Mouse (Mus musculus) left cerebral cortex, postnatal 25 days (tissue): ENCODE results near the gene 9230112D13Rik. TPM values are rescaled to one million over a fixed set of nuclear protein-coding genes. Genes with fewer than 3 reads are reported as not detected.

Experiments used
- DNase-seq, 2 experiments: peaks; one replicate each; pipeline ENCODE4 v3.0.0; 2022; ENCODE audit warnings: low spot score in 2 of 2, mixed read lengths in 1 of 2
- intact Hi-C: fragments of 180-260 bp; cut with DNase I; formaldehyde crosslinking; loops from one replicate; pipeline ENCODE4 v1.15.1; 2025
- total RNA-seq, 2 experiments: library from RNA; stranded (reverse); gene quantifications; 2 replicates each; pipeline ENCODE4 v1.2.3; 2021

9230112D13Rik gene
- total RNA-seq, 2 experiments from 2014 or later: not detected

GRCm38 (mm10) chr14:34502475-34503324, 19.9 kb downstream of the 9230112D13Rik start:
- intact Hi-C loops: loop anchor here (1.0 to 2.0 kb wide), 2 partner anchors 47 to 192 kb away; partner anchors contain the start of genes Glud1 and Shld2
- peak; percentile 87 to 91 for DNase-seq

GRCm38 (mm10) chr14:34501804-34502474, 20.7 kb downstream of the 9230112D13Rik start:
- peak; percentile 42 to 54 for DNase-seq
- intact Hi-C loops: loop anchor here (1.0 to 2.0 kb wide), 2 partner anchors 47 to 191 kb away; partner anchors contain the start of genes Glud1 and Shld2

- no peak for DNase-seq
- intact Hi-C loops: no loop called here
Measured at GRCm38 (mm10) chr14:34501447-34501803, 21.2 kb downstream of the 9230112D13Rik start.

GRCm38 (mm10) chr14:34500309-34500708, 22.3 kb downstream of the 9230112D13Rik start:
- no peak for DNase-seq
- intact Hi-C loops: no loop called here

GRCm38 (mm10) chr14:34499664-34500063, 22.9 kb downstream of the 9230112D13Rik start:
- no peak for DNase-seq
- intact Hi-C loops: no loop called here

- intact Hi-C loops: no loop called here
- no peak for DNase-seq
Measured at GRCm38 (mm10) chr14:34497346-34497745, 25.3 kb downstream of the 9230112D13Rik start.

GRCm38 (mm10) chr14:34493682-34494081, 28.9 kb downstream of the 9230112D13Rik start:
- intact Hi-C loops: no loop called here
- DNase-seq: no peak

GRCm38 (mm10) chr14:34492688-34493087, 29.9 kb downstream of the 9230112D13Rik start:
- intact Hi-C loops: no loop called here
- no peak for DNase-seq

GRCm38 (mm10) chr14:34490965-34491364, 31.6 kb downstream of the 9230112D13Rik start:
- intact Hi-C loops: no loop called here
- DNase-seq: no peak

GRCm38 (mm10) chr14:34489928-34490327, 32.7 kb downstream of the 9230112D13Rik start:
- no peak for DNase-seq
- intact Hi-C loops: no loop called here

GRCm38 (mm10) chr14:34486169-34486568, 36.4 kb downstream of the 9230112D13Rik start:
- intact Hi-C loops: no loop called here
- DNase-seq: no peak

- no peak for DNase-seq
- intact Hi-C loops: no loop called here
Measured at GRCm38 (mm10) chr14:34483469-34484341, 38.9 kb downstream of the 9230112D13Rik start.

- DNase-seq: no peak
- intact Hi-C loops: no loop called here
Measured at GRCm38 (mm10) chr14:34471591-34471990, 51.0 kb downstream of the 9230112D13Rik start.

GRCm38 (mm10) chr14:34466291-34466690, 56.3 kb downstream of the 9230112D13Rik start:
- intact Hi-C loops: no loop called here
- peak in 1 of 2 experiments; percentile 42 for DNase-seq

Other genes starting within 250 kb of the 9230112D13Rik start
- gene Shld2, start 212.3 kb downstream of the 9230112D13Rik start, total RNA-seq: 10 to 100 TPM; 11.9 to 12.5 TPM
- gene Glud1, start 212.1 kb downstream of the 9230112D13Rik start, total RNA-seq: 100 to 1,000 TPM; 267 to 275 TPM
- not detected for gene Fam25c, start 167.4 kb downstream of the 9230112D13Rik start, total RNA-seq
- 1 to 10 TPM; 2.4 to 4.4 TPM for gene Sncg, start 148.0 kb downstream of the 9230112D13Rik start, total RNA-seq
- gene Mmrn2, start 147.3 kb downstream of the 9230112D13Rik start, total RNA-seq: 1 to 10 TPM; 3.6 to 4.2 TPM
- 10 to 100 TPM; 33.5 to 35.0 TPM for gene Bmpr1a, start 19.5 kb downstream of the 9230112D13Rik start, total RNA-seq
- gene Ldb3, start 65.9 kb upstream of the 9230112D13Rik start, total RNA-seq: 1 to 10 TPM; 2.0 to 2.4 TPM
- gene Opn4, start 77.3 kb upstream of the 9230112D13Rik start, total RNA-seq: not detected
- gene Wapl, start 151.1 kb upstream of the 9230112D13Rik start, total RNA-seq: 10 to 100 TPM; 42.7 to 45.5 TPM